Mouse (Mus musculus) stomach, embryonic 16.5 days (tissue): ENCODE measurements around the gene Ganab. TPM values are rescaled to one million over a fixed set of nuclear protein-coding genes. Genes with fewer than 3 reads are reported as not detected.

Experiments
- ATAC-seq: fragments of 200-750 bp; cut with Nextera tagmentation; 2 replicates; pipeline ENCODE4 v1.8.0; 2017; ENCODE audit warnings: moderate number of reproducible peaks, moderate TSS enrichment; ENCODE audit not compliant: insufficient read depth, low FRiP score
- H3K27ac ChIP-seq: fragments of 300-500 bp; sonication (generic); 2 replicates; pipeline ENCODE4 v1.5.1; 2014; ENCODE audit warnings: low read length
- H3K27me3 ChIP-seq: fragments of 300-500 bp; sonication (generic); 2 replicates; pipeline ENCODE4 v1.6.1; 2014; ENCODE audit warnings: low read length, control low read depth, mixed read lengths; ENCODE audit not compliant: control insufficient read depth, insufficient read depth
- H3K36me3 ChIP-seq: fragments of 300-500 bp; sonication (generic); 2 replicates; pipeline ENCODE4 v1.6.1; 2014; ENCODE audit warnings: low read length; ENCODE audit not compliant: control insufficient read depth, insufficient read depth
- H3K4me1 ChIP-seq: fragments of 300-500 bp; sonication (generic); 2 replicates; pipeline ENCODE4 v1.6.1; 2014; ENCODE audit warnings: low read length, control low read depth, mixed read lengths; ENCODE audit not compliant: control insufficient read depth, insufficient read depth
- H3K4me2 ChIP-seq: fragments of 300-500 bp; sonication (generic); 2 replicates; pipeline ENCODE4 v1.6.1; 2014; ENCODE audit warnings: low read depth, low read length, mixed read lengths
- H3K4me3 ChIP-seq: fragments of 300-500 bp; sonication (generic); replicated peaks from 2 replicates; pipeline ENCODE4 v1.5.1; 2014; ENCODE audit warnings: mild to moderate bottlenecking, low read length
- H3K9ac ChIP-seq: fragments of 300-500 bp; sonication (generic); 2 replicates; pipeline ENCODE4 v1.6.1; 2014; ENCODE audit warnings: low read length
- H3K9me3 ChIP-seq: fragments of 300-500 bp; sonication (generic); replicated peaks from 2 replicates; pipeline ENCODE4 v1.6.1; 2016; ENCODE audit warnings: low read length, control low read depth; ENCODE audit not compliant: control insufficient read depth
- WGBS: fragments of 180-500 bp; shearing (Covaris S2); extraction: QIAGEN DNeasy Blood & Tissue Kit; methylation state at CpG from one replicate; pipeline ENCODE4 v1.1.7; 2014; 5-methylcytosine and 5-hydroxymethylcytosine counted together
- polyA plus RNA-seq: library from polyadenylated mRNA; unstranded; fragments of >200 nt; fragmentation: Nextera tagmentation; extraction: Ambion mirVana; gene quantifications from 2 replicates; pipeline ENCODE4 v1.2.1, GENCODE M21; 2015

Gene Ganab
- polyA plus RNA-seq, 1 experiment from 2014 or later = 105 TPM

- Histone ChIP-seq H3K9me3 (no peaks in the 10 kb centered on the region), H3K4me2 (peak overlapping the region; percentile 69), H3K9ac (peak overlapping the region; percentile 96), H3K27ac (peak overlapping the region; percentile 88), H3K27me3 (no peaks in the 10 kb centered on the region), H3K4me1 (peaks cover 19% of the 10 kb centered on the region), H3K36me3 (peaks cover 9% of the 10 kb centered on the region), H3K4me3 (peak overlapping the region; percentile 77)
- 5% methylated on average over 13 of the region's 13 CpGs for WGBS
- ATAC-seq = no peak
Observed at GRCm38 (mm10) chr19:8898576-8898975, 705 bp downstream of the Ganab start.

GRCm38 (mm10) chr19:8899079-8899478 lies 1.2 kb downstream of the Ganab start:
- 25% methylated on average over 3 of the region's 3 CpGs for WGBS
- Histone ChIP-seq H3K4me3 (peak overlapping the region; percentile 77), H3K9me3 (no peaks in the 10 kb centered on the region), H3K4me1 (peaks cover 15% of the 10 kb centered on the region), H3K4me2 (peak overlapping the region; percentile 69), H3K9ac (peak overlapping the region; percentile 96), H3K36me3 (peaks cover 13% of the 10 kb centered on the region), H3K27me3 (no peaks in the 10 kb centered on the region), H3K27ac (0 out of 2 replicates have a peak overlapping the region, but pooled peaks have one; percentile 88)
- ATAC-seq = no peak

- H3K9me3 ChIP-seq = no peaks in the 10 kb centered on the region
- 90% methylated on average over 5 of the region's 5 CpGs for WGBS
- peaks cover 9% of the 10 kb centered on the region for H3K4me1 ChIP-seq
- no peak overlapping the region for H3K4me2 ChIP-seq
- H3K9ac ChIP-seq = no peak overlapping the region
- no peak overlapping the region for H3K4me3 ChIP-seq
- no peak for ATAC-seq
- H3K27me3 ChIP-seq = no peaks in the 10 kb centered on the region
- H3K27ac ChIP-seq = no peak overlapping the region
- H3K36me3 ChIP-seq = peaks cover 25% of the 10 kb centered on the region
Observed at GRCm38 (mm10) chr19:8903412-8903811, 5.5 kb downstream of the Ganab start.

- peaks cover 63% of the 10 kb centered on the region for H3K36me3 ChIP-seq
- ATAC-seq = no peak
- WGBS = 89% methylated on average over 6 of the region's 6 CpGs
Observed at GRCm38 (mm10) chr19:8908531-8908930, 10.7 kb downstream of the Ganab start.

GRCm38 (mm10) chr19:8911810-8912209 lies 13.9 kb downstream of the Ganab start:
- Histone ChIP-seq H3K27ac (no peak overlapping the region), H3K9ac (no peak overlapping the region), H3K4me3 (no peak overlapping the region), H3K27me3 (no peaks in the 10 kb centered on the region), H3K4me2 (no peak overlapping the region), H3K36me3 (peaks cover 73% of the 10 kb centered on the region), H3K4me1 (no peaks in the 10 kb centered on the region), H3K9me3 (no peaks in the 10 kb centered on the region)
- no peak for ATAC-seq
- WGBS = 90% methylated on average over 5 of the region's 5 CpGs

More at GRCm38 (mm10) chr19:8908531-8908930, 10.7 kb downstream of the Ganab start:
- no peaks in the 10 kb centered on the region for H3K4me1 ChIP-seq
- no peak overlapping the region for H3K9ac ChIP-seq
- H3K4me3 ChIP-seq = no peak overlapping the region
- H3K27ac ChIP-seq = no peak overlapping the region
- no peaks in the 10 kb centered on the region for H3K9me3 ChIP-seq
- H3K27me3 ChIP-seq = no peaks in the 10 kb centered on the region
- H3K4me2 ChIP-seq = no peak overlapping the region

GRCm38 (mm10) chr19:8914212-8914611 lies 16.3 kb downstream of the Ganab start:
- no peak overlapping the region for H3K4me2 ChIP-seq
- H3K4me1 ChIP-seq = no peaks in the 10 kb centered on the region
- no peak for ATAC-seq
- H3K9ac ChIP-seq = no peak overlapping the region
- H3K27me3 ChIP-seq = no peaks in the 10 kb centered on the region
- peaks cover 58% of the 10 kb centered on the region for H3K36me3 ChIP-seq
- no peaks in the 10 kb centered on the region for H3K9me3 ChIP-seq
- no peak overlapping the region for H3K27ac ChIP-seq
- no peak overlapping the region for H3K4me3 ChIP-seq
- WGBS = 97% methylated on average over 3 of the region's 3 CpGs

- Histone ChIP-seq H3K4me2 (no peak overlapping the region), H3K4me3 (no peak overlapping the region), H3K9me3 (no peaks in the 10 kb centered on the region), H3K27me3 (no peaks in the 10 kb centered on the region), H3K36me3 (peaks cover 24% of the 10 kb centered on the region), H3K4me1 (peaks cover 9% of the 10 kb centered on the region), H3K9ac (no peak overlapping the region), H3K27ac (no peak overlapping the region)
- 90% methylated on average over 3 of the region's 3 CpGs for WGBS
- ATAC-seq = no peak
Observed at GRCm38 (mm10) chr19:8919000-8919399, 21.1 kb downstream of the Ganab start.

GRCm38 (mm10) chr19:8919684-8920072 lies 21.8 kb downstream of the Ganab start:
- no peak for ATAC-seq
- Histone ChIP-seq H3K9ac (peak overlapping the region; percentile 86; the same call in 1 of the 2 replicates), H3K4me3 (peak overlapping the region; percentile 82), H3K4me2 (peak overlapping the region; percentile 82), H3K27me3 (no peaks in the 10 kb centered on the region), H3K27ac (peak overlapping the region; percentile 95), H3K9me3 (no peaks in the 10 kb centered on the region), H3K36me3 (peaks cover 19% of the 10 kb centered on the region), H3K4me1 (peaks cover 9% of the 10 kb centered on the region)
- WGBS = 73% methylated on average over 6 of the region's 6 CpGs

- Histone ChIP-seq H3K27me3 (no peaks in the 10 kb centered on the region), H3K4me1 (peaks cover 9% of the 10 kb centered on the region), H3K4me3 (peak within 1 kb of the TSS; percentile 82), H3K9me3 (no peaks in the 10 kb centered on the region), H3K27ac (peak within 1 kb of the TSS; percentile 95), H3K36me3 (peaks cover 14% of the 10 kb centered on the region), H3K9ac (peak within 1 kb of the TSS; percentile 86), H3K4me2 (peak within 1 kb of the TSS; percentile 82)
- ATAC-seq = peak; percentile 98
- 3% methylated on average over 37 of the region's 50 CpGs for WGBS
Observed at GRCm38 (mm10) chr19:8920073-8920736, 22.3 kb downstream of the Ganab start, which contains the start of gene B3gat3. TSS of gene B3gat3 (plus strand) at chr19:8920374.
